Mouse (Mus musculus) testis, adult 2 months (tissue): ENCODE measurements at regions not wholly inside any gene's neighbourhood (a gene's known extent, or its start where the extent isn't known, plus 50 kb on each side); places are given as distances from the start of the nearest gene placed in this dataset.

Source experiments
- H3K27ac ChIP-seq: fragments of 200-500 bp; 2 replicates; pipeline ENCODE4 v1.5.1; 2012; ENCODE audit warnings: low read depth, low read length; ENCODE audit not compliant: control insufficient read depth, insufficient read depth
- H3K27me3 ChIP-seq: fragments of 200-500 bp; 2 replicates; pipeline ENCODE4 v1.6.1; 2012; ENCODE audit warnings: mild to moderate bottlenecking, low read length, moderate library complexity; ENCODE audit not compliant: control insufficient read depth, insufficient read depth
- H3K36me3 ChIP-seq: fragments of 200-500 bp; 2 replicates; pipeline ENCODE4 v1.6.1; 2012; ENCODE audit warnings: mild to moderate bottlenecking, low read length; ENCODE audit not compliant: control insufficient read depth, insufficient read depth
- H3K4me1 ChIP-seq: fragments of 200-500 bp; 2 replicates; pipeline ENCODE4 v1.6.1; 2012; ENCODE audit warnings: low read length; ENCODE audit not compliant: control insufficient read depth, insufficient read depth
- H3K4me3 ChIP-seq: fragments of 200-500 bp; 2 replicates; pipeline ENCODE4 v1.5.1; 2012; ENCODE audit warnings: low read depth, mild to moderate bottlenecking, low read length, moderate library complexity, mixed read lengths; ENCODE audit not compliant: control insufficient read depth
- CTCF ChIP-seq: fragments of 200-500 bp; IDR thresholded peaks from 2 replicates; pipeline ENCODE4 v1.5.1; 2012; ENCODE audit warnings: low read depth, mild to moderate bottlenecking, inconsistent platforms, low read length, moderate library complexity; ENCODE audit not compliant: control insufficient read depth, insufficient read depth, insufficient replicate concordance
- POLR2A ChIP-seq: fragments of 200-500 bp; IDR thresholded peaks from 2 replicates; pipeline ENCODE4 v1.6.1; 2012; ENCODE audit warnings: low read depth, mild to moderate bottlenecking, inconsistent platforms, low read length, moderate library complexity; ENCODE audit not compliant: control insufficient read depth

DNA sequence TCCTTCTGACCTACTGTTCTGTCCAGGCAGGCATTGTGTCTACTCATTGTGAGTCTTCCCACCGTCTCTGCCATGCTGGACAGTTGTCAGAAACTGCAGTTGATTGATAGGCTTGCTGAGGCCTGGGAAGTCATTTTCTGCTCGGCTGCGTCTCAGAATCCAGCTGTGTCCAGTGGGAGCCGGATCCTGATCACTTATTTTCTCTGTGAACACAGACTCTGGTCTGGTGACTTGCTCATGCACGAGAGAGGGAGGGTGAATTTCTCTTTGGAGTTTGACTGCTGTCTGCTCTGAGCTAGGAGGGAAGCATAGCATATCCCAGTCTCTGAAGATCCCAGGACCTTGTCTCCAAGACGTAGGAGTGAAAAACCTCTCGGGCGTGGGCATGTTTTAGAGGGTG, 199.5 kb upstream of the Eif4g2 start:
- TF ChIP-seq CTCF (no peak), POLR2A (no peak)
- Histone ChIP-seq H3K27ac (no peak overlapping the region), H3K36me3 (no peaks in the 10 kb centered on the region), H3K4me1 (no peaks in the 10 kb centered on the region), H3K4me3 (no peak overlapping the region), H3K27me3 (no peaks in the 10 kb centered on the region)

DNA sequence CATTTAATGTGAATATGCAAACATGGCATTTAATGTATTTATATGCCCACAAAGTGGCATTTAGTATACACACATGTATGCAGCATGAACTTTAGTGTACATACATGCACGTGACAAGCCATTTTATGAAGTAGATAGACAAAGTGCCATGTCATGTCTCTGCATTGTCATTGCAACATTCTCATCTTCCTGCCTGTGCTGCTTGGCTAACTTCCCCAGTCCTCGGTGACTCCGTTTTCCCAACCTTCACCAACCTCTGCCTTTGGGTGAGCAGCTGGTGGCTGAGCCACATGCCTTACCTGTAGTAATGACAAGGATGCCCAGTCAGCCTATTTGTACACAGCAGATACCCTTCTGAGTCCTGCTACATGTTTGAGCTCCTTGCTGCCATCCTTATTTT, 194.9 kb upstream of the Eif4g2 start:
- H3K4me1 ChIP-seq: no peaks in the 10 kb centered on the region
- no peaks in the 10 kb centered on the region for H3K27me3 ChIP-seq
- no peak overlapping the region for H3K27ac ChIP-seq
- no peak for TF ChIP-seq CTCF
- no peak for TF ChIP-seq POLR2A
- H3K36me3 ChIP-seq: no peaks in the 10 kb centered on the region
- no peak overlapping the region for H3K4me3 ChIP-seq

DNA sequence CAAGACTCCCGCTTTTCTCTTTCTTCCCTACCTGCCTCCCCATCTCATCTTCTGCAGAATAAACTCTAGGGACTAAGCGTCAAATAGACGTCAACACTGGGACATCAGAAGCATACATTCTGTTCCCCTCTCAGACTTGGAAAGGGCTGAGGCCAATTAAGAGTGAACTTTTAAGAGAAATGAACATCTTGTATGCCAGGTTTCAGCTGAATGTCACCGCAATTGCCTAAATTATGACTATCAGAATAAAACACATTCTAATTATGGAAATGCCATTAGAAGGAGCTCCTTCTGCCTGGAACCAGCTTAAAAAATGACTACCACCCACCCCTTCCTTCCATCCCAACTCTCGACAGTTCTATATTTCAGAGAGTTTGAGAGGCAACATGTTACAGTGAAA, 191.0 kb upstream of the Eif4g2 start:
- TF ChIP-seq POLR2A: no peak
- no peak for TF ChIP-seq CTCF
- no peaks in the 10 kb centered on the region for H3K36me3 ChIP-seq
- no peak overlapping the region for H3K27ac ChIP-seq
- no peaks in the 10 kb centered on the region for H3K4me1 ChIP-seq
- H3K4me3 ChIP-seq: no peak overlapping the region
- H3K27me3 ChIP-seq: no peaks in the 10 kb centered on the region

DNA sequence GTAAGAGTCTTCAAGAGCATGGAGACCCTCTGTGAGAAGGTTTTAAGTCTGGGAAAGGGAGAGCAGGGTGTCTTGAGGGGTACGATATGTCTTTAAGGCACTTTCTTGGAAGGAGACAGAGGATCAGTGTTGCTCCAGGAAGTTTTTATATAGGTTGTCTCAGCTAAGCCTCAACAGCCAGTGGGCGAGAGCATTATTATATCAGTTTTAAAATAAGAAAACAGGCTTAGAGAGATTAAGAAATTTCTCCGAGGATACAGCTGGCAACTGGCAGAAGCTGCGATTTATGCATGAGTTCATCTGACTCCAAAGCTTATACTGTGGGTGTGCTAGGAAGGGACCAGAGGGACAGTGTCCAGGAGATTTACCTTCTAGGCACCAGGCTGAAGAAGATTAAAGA, 188.0 kb upstream of the Eif4g2 start:
- no peaks in the 10 kb centered on the region for H3K36me3 ChIP-seq
- no peak overlapping the region for H3K4me3 ChIP-seq
- no peaks in the 10 kb centered on the region for H3K4me1 ChIP-seq
- TF ChIP-seq CTCF (no peak), POLR2A (no peak)
- no peak overlapping the region for H3K27ac ChIP-seq
- no peaks in the 10 kb centered on the region for H3K27me3 ChIP-seq

DNA sequence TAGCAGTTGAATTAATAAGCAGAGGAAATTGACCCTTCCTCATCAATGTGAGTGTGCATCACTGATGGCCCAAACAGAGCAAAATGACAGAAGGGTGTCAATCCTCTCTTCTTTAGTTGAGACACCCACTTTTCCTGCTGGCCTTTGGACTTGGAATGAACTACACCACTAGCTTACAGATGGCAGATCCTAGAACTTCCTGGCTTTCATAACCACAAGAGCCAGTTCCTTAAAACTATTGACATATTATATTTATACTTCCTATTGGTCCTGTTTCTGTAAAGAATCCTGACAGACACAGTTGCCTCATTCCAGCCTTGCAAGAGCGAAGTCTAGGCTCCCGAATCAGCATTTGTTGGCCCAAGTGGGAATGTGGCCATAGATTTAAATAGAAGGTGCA, 185.4 kb upstream of the Eif4g2 start:
- H3K4me1 ChIP-seq: no peaks in the 10 kb centered on the region
- H3K27ac ChIP-seq: no peak overlapping the region
- no peaks in the 10 kb centered on the region for H3K36me3 ChIP-seq
- TF ChIP-seq POLR2A (no peak), CTCF (no peak)
- no peak overlapping the region for H3K4me3 ChIP-seq
- no peaks in the 10 kb centered on the region for H3K27me3 ChIP-seq

DNA sequence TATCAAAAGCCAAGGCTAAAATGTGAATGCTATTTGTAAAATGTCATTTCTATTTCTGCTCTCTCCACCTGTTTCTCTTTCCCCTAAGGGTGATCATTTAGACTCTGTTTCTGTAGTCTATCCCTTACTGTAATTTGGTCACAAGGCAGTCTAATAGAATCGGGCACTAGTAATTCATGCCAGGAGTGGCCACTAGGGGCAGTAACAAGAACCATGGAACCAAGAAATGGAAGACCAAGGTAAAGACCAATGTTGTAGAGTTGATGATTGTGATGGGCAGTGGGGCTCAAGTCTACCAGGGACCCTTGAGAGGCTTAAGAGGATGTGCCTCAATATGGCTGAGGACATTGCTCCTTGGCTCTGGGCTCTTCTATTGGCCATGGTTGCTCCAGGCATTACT, 180.5 kb upstream of the Eif4g2 start:
- no peaks in the 10 kb centered on the region for H3K36me3 ChIP-seq
- TF ChIP-seq CTCF (no peak), POLR2A (no peak)

DNA sequence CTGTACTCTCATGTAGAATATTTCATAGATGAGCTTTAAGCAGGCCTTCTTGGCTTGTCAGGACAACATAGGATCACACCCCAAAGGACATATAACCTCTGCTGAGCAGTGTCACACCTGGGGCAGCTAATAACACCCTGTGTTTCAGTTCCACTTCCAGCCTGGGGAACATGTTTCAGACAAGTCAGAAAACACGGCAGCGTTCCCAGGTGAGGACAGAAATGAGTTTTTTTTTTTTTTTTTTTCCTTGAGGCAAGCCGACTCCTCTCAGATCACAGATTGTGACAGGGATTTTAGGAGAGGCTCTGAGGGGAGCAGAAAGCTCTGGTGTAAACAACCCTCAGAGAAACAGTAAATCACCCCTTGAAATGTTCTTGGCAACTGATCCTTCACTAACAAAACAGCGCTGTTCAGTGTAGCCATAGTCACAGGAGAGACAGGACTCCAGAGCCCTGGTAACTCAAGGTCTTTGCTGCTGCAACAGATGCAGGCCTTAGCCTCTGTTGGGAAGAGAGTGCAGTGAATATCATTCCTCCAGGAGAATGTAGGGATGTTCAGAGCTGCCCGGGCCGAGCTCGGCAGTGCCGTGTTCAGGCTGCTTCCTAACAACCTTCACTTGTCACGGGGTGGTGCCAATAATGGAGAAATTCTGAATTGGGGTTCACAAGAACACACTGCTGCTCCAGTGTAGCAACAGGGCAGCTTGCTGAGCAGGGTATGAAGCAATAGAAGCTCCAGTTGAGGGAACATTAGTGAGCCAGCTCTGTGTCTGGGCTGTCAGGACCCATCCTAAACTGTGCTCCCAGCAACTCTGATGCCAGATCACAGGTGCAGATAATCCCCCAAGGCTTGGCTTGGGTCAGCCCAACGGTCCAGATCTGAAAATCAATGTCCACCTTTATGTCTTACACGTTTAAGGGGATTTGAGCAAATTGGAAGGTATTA, 177.1 kb upstream of the Eif4g2 start:
- Histone ChIP-seq H3K4me3 (no peak overlapping the region), H3K4me1 (peaks cover 2% of the 10 kb centered on the region; the same call in 1 of the 2 replicates), H3K36me3 (no peaks in the 10 kb centered on the region), H3K27me3 (no peaks in the 10 kb centered on the region), H3K27ac (no peak overlapping the region)
- TF ChIP-seq POLR2A (no peak), CTCF (no peak)

More for the DNA sequence above, 180.5 kb upstream of the Eif4g2 start:
- H3K4me3 ChIP-seq: no peak overlapping the region
- no peaks in the 10 kb centered on the region for H3K27me3 ChIP-seq
- H3K27ac ChIP-seq: no peak overlapping the region
- H3K4me1 ChIP-seq: peaks cover under 1% of the 10 kb centered on the region; the same call in 1 of the 2 replicates
